Mouse (Mus musculus) CH12.LX (cell line): ENCODE data around the gene Lrrc46.

Source experiments
- BHLHE40 ChIP-seq: IDR thresholded peaks from 2 replicates; pipeline ENCODE4 v1.6.1; 2011; ENCODE audit warnings: mild to moderate bottlenecking, low read depth, low read length, improper control_type of control experiment
- CTCF ChIP-seq, 2 experiments: IDR thresholded peaks in 1 of 2; conservative IDR thresholded peaks in 1 of 2; 2 replicates each; pipeline ENCODE4 v1.5.1; 2011 to 2012; ENCODE audit warnings: low read depth in 2 of 2, low read length in 2 of 2, improper control_type of control experiment in 1 of 2, inconsistent platforms in 1 of 2, mild to moderate bottlenecking in 1 of 2, moderate library complexity in 1 of 2
- MEF2A ChIP-seq: IDR thresholded peaks from 2 replicates; pipeline ENCODE4 v1.6.1; 2014; ENCODE audit warnings: low read depth, mild to moderate bottlenecking, inconsistent platforms, low read length, improper control_type of control experiment, borderline replicate concordance
- POLR2A ChIP-seq: IDR thresholded peaks from 2 replicates; pipeline ENCODE4 v1.6.1; 2011; ENCODE audit warnings: low read depth, mild to moderate bottlenecking, improper control_type of control experiment, low read length
- TCF12 ChIP-seq: IDR thresholded peaks from 2 replicates; pipeline ENCODE4 v1.6.1; 2014; ENCODE audit warnings: low read depth, mild to moderate bottlenecking, inconsistent platforms, low read length, improper control_type of control experiment
- USF1 ChIP-seq: IDR thresholded peaks from 2 replicates; pipeline ENCODE4 v1.6.1; 2014; ENCODE audit warnings: low read depth, mild to moderate bottlenecking, inconsistent platforms, low read length, improper control_type of control experiment
- ZC3H11A ChIP-seq: IDR thresholded peaks from 2 replicates; pipeline ENCODE4 v1.6.1; 2012; ENCODE audit warnings: low read depth, mild to moderate bottlenecking, inconsistent platforms, low read length, improper control_type of control experiment
- ZKSCAN1 ChIP-seq: IDR thresholded peaks from 2 replicates; pipeline ENCODE4 v1.6.1; 2012; ENCODE audit warnings: low read depth, inconsistent platforms, low read length, improper control_type of control experiment, borderline replicate concordance

DNA sequence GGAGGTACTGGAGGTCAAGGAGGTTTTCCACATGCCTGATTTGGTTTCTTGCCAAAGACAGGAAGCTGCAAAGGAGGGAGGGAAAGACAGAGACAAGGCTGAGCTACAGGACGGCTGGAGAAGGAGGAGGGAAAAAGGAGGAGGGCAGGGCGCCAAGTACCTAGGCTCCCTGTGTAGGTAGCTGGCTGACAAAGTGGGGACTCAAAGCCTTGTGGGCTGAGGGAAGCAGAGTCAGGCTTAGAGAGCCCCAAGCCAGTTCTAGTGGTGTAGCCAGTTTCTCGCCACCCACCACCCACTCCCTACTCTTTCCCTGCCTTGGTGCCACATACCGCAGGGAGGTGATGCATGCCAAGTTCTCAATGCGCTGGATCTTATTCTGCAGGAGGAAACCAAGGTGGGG is 5.1 kb downstream of the Lrrc46 start:
- TF ChIP-seq BHLHE40 (no peak), TCF12 (no peak), CTCF (conservative IDR thresholded peaks at IDR 0.05 in 1 of 2, IDR thresholded peaks at IDR 0.05 in 1 of 2; ENCODE audit: low read depth in 2 of 2, low read length in 2 of 2) (no peak), USF1 (no peak), MEF2A (no peak), ZC3H11A (no peak), POLR2A (no peak), ZKSCAN1 (no peak)
